Mouse (Mus musculus): Measurements from ENCODE around the gene Zfp965.
"Not testable (repeated sequence)": the region's sequence is repeated elsewhere in the genome, so short reads cannot be mapped to it uniquely, and the experiment has no call there.

Zfp965 gene

DNA sequence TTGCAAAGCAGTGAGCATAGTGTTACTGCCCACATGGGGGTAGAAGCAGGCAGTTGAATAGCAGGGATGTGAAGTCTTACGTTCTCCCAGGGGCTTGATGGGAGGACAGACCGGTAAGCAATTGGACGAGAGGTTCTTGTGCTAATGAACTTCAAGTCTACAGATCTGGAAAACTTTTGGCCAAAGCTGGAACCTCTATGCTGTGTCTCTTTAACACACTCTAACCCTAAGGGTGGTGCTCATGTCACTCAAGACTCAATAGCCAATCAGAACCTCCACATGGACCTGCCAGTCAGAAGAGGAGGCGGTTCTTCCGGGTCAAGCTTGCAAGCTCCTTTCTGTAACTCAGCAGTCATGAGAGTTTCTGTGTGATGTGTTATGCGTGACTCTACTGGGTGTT lies at the start of gene Zfp965:
TSS of gene Zfp965 (plus strand) at position 301 of the 400 bp plus-strand sequence.
- DNase-seq (ENCODE audit: low spot score in 2 of 2), result not testable (repeated sequence)

DNA sequence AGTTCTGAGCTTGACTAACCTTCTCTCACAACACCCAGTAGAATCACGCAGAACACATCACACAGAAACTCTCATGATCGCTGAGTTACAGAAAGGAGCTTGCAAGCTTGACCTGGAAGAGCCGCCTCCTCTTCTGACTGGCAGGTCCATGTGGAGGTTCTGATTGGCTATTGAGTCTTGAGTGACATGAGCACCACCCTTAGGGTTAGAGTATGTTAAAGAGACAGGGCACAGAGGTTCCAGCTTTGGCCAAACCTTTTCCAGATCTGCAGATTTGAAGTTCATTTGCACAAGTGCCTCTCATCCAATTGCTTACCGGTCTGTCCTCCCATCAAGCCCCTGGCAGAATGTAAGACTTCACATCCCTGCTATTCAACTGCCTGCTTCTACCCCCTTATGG lies 34.1 kb upstream of the Zfp965 start, which contains the start of gene Gm4724:
TSS of gene Gm4724 (minus strand) at position 101 of the 400 bp plus-strand sequence.
- DNase-seq (ENCODE audit: low spot score in 2 of 2), result not testable (repeated sequence)

Measured in spleen, postnatal 4 days (tissue).